Mouse (Mus musculus) induced T-regulatory cell, adult 2 months (primary cell): ENCODE measurements at regions not wholly inside any gene's neighbourhood (a gene's known extent, or its start where the extent isn't known, plus 50 kb on each side); places are given as distances from the start of the nearest gene placed in this dataset.
A peak's percentile ranks its signal among the peaks of the same experiment; 100 is the strongest.

ENCODE experiments used
- DNase-seq: peaks from one replicate; pipeline ENCODE4 v3.0.0-alpha.2; 2012; ENCODE audit warnings: low read depth

DNA sequence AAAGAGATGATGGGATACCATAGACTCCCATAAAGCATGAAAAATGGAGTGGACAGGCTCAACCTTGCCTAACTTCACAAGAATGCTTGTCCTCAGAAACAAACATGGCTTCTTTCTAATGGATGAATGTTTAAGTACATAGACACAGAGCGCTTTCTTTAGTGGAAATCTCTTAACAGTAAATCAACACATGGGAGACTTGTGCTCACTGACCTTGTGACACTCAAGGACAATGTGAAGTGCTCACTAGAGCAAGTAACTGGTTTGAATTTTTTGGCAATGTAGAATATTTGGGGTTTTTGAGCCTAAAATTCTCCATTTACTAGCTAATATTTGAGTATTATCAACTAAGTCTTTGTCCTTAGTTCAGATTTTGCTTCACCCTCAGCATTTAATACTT is 88.0 kb downstream of the Tent5c start:
- no peak for DNase-seq

DNA sequence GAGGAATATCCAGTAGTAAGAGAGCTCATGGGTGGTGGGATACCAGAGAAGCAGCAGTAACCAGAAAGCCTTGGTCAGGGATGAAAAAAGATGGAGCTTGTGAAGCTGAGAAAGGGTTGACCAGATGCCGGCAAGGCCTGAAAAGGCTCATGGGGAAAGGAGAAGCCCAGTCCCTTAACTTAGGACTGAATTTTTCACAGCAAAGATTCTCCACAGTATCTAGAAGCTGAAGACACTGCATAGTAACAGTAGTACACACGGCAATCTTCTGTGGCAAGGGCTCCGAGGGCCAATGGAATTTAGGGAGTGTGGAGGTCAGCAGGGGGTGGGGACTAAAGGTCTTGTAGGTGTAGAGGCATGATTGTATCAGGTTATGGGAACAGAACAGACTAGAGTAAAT is 91.6 kb downstream of the Tent5c start:
- no peak for DNase-seq

DNA sequence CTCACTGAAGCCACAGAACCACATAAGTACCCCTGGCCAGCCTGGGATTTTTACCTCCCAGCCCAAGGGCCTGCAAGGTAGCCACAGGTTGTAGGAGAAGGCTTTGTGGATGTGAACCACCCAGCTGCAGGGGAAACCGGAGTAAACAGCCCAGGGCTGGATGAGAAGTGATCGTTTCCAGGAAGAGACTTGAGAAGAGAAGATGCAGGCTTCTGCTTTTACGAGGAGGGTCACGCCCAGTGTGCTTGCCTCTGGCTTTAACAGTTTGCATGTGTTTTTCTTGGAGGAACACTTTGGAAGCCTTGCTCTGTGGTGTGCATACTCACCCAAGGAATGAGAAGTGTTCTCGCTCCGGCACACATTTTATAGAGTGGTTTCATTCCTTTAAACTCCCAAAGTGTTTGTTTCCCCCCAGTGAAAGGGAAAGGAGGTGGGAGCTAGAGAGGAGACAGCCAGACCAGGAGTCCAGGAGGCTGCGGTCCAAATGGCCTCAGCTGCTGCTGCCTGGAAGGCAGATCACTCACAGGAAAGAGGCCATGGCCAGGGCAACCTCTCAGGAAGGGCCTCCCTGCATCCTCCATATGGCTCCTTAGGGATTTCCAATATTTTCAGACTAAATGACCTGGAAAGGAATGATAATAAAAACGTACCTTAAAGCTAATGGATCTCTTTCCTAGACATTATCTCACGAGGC is 94.1 kb downstream of the Tent5c start:
- DNase-seq: no peak

DNA sequence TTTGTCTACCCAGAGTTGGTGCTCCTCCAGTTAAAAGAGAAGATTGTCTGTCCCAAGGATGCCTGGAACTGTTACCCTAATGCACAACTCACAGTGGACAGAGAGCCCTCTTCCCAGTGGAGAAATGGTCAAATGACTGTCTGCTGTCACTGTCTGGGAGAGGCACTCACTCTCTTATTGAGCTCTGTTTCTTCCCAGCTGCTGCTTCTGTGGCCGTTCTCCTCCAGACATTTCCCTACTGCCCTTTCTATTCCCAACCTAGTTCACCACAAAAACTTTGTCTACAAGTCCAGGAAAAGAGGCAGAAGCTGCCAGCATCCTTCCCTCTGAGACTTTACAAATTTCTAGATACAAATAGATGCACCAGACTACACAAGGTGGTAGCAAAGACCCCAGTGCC is 95.2 kb downstream of the Tent5c start:
- DNase-seq: no peak

DNA sequence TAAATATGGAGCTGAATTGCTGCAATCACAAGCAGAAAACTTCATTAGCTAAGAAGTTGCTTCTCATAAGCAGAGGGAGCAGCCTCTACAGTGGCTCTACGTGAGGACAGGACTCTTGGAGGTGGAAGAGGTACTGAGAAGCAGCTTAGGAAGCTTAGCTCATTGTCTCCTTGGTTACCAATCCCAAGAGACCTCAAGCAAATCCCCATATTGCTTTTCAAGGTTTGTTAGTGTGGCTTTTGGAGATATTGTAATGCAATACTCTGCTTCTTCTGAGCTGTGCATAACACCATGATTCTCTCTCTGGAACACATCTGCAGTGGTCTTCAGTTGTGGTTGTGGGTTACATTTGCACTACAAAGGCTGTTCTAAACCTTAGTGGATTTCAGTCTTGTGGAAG is 106.9 kb downstream of the Tent5c start:
- no peak for DNase-seq

DNA sequence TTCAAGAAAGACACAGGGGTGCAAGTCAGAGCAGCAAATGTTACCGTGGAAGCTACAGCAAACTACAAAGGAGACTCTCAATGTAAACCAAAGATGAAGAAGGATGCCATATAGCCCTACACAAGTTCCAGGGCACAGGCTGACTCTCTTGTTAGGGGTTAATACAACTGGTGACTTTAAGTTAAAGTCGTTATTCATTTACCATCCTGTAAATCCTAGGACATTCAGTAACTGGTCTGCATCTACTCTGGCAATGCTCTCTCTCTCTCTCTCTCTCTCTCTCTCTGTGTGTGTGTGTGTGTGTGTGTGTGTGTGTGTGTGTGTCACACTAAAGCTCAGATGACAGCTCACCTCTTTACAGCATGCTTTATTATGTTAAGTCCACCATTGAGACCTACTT is 107.8 kb downstream of the Tent5c start:
- DNase-seq: no peak

DNA sequence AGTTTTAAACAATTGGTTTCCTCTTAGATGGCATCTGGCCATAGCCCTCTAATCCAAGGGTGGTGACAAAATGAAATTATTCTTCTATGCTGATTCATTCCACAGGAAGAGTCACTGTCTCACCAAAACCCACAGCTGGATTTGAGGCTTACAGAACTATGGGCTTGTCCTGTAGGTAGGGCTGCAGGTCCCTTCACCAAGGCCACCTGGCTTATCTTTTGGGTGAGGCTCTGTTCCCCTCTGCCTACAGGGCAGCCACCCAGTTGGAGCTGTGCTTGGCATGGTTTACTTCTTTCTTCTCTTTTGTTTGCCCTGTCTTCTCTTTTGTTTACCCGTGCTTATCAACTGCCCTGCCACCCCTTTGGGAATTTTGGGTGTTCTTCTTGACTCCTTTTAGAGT is 113.0 kb downstream of the Tent5c start:
- DNase-seq: no peak

DNA sequence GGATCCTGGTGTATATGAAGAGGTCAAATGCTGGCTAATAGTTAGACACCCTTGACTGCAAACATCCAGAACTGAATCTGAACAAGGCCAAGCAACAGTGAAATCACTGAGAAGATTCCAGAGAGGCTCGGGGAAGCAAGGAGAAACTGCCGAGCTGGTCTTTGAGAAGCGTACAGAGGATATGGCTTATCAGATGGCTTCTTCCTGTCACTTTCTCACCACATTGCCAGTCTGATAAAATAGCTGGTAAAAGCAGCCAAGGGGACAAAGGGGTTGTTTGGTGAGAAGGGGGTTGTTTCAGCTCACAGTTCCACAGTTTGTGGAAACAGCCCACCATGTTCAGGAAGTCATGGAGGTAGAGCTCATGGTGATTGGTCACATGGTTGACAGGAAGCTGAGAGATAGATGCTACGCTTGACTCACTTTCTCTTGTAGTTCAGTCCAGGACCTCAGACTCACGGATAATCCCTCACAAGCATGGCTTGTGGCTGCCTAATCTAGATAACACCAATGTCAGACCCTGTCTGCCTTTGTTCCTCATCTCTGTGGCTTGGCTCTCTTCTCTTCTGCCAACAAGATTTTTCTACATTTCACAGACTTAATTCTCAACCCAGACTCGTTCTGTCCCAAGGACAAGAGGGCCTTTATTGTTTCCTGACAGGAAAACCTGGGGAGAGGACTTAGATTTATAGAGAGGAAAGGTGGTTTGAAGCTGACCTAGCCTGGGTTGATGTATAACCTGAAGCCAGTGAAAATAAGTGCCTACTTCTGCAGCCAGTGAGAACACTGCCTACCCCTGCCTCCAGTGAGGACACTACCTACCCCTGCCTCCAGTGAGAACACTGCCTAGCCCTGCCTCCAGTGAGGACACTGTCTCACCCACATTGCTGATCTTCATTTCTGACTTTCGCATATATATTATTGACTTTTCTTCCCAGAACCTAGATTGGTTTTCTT is 122.0 kb downstream of the Tent5c start:
- peak; percentile 42 for DNase-seq

DNA sequence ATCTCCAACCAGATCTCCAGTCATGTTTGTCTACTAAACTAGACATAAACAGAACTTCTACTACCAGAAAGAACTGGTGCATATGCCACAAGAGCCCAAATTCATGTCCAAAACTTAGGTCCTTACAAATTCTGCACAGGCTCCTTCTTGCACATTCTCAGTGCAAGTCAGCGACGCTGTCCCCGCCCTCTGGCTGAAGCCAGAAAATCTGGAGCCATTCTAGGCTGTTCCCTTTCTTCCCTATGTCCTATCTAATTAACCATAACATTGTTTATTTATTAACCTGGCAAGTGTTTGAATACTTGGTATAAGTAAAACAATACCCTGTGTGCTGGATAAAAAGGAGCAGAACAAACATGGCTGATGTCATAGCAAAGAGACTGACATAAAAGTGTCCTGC is 122.7 kb downstream of the Tent5c start:
- no peak for DNase-seq

DNA sequence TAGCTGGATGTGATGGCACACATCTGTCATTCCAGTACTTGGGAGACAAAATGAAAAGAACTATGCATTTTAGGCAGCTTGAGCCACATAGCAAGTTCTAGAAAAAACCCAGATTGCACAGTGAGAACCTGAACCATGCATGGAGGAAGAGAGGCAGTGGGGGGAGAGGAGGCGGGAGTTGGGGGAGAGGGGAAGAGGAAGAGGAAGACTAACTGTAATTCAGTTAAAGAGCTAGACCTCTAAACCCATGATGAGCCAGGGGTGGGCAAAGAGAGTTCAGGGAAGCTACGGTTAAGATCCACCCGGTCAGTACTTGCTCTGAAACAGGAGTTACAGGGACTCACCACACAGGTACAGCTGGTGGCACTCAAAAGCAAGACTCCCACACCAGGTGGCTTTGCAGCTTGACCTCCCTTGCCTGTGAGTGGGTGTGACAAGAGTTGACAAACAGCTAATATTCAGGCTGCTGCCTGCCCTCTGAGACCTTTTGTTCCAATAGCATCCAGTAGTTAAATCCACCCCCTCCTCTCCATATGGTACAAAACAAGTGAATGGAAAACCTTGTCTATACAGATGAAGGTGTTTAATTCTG is 123.7 kb downstream of the Tent5c start:
- DNase-seq: no peak

DNA sequence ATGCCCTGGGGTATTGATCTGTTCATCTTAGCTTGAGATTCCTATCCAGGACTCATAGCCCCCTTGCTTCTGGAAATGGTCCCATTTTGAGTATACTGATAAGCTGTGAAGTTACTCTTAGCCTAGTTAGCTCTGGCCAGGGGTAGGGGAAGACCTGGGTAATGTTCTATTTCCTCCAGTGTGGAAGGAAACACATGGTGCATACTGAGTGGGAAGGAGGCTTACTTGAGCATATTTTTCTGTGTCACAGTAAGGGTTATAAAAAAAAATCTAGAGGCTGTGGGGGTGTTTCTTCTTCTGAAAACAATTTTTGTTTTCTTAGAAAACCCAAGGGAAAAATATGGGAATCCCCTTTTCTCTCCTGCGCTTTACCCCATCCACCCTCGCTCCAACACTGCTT is 124.4 kb downstream of the Tent5c start:
- no peak for DNase-seq

DNA sequence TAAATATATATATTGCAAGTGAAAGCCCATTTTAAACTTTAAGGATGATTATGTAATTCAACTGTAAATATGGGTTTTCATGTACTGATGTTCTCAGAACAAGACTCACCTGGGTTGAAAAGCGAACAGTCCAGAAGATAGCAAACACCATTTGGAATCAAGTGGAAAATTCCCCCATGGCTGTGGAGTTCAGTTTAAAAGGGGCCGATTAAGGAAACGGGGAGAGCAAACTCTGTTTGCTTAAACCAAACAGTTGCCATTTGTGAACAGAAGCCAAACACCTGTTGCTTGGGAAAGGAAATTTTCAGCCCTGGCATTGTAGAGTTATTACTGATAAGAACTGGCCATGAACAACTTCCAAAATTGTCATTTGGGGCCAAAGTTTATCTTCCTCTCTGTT is 126.1 kb downstream of the Tent5c start:
- no peak for DNase-seq

DNA sequence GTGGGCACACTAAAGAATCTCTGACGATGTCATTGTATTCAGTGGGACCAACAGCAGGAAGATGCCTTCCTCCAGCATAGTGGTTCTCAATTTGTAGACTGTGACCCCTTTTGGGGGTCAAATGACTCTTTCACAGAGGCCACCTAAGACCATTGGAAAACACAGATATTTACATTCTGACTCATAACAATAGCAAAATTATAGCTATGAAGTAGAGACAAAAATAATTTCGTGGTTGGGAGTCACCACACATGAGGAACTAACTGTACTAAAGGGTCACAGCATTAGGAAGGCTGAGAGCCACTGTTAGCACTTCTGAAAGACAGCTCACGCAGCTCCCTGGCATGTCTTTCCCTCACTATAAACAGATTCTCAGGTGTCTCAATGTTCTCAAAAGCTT is 129.1 kb downstream of the Tent5c start:
- no peak for DNase-seq

DNA sequence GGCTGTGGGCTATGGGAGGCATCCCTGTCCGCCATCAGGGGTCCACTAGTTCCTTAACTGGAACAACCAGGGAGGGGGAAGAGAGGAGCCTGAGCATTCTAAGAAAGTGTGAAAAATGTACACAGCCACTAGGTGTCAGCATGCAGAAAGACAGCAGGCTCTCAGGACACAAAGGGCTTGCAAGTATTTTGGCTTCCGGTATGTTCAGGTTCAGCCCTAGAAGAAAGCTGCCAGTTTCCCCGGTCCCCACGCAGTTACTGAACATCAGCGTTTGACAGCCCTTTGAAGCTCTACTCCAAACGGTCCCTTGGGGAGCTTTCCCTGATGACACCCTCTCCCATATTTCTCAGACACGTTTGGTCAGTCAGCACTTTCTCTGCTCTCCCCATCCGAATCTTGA is 130.1 kb downstream of the Tent5c start:
- DNase-seq: peak; percentile 83

DNA sequence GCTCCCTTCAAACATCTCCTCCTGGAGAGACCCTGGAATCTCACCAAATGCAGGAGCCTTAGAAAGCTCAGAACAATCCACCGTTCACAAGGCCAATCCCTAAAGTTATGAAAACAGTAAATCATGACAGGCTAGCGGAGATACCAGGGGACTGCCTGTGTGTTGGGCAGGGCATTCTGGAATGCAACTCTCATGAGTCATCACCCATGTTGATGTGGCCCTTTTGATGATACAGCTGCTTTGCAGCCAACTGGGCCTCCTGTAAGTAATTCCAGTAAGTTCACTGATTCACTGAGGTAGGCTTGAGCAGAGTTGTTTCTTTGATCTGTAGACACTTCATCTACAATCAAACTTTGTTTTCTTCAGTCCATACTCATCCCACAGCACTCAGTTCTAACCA is 155.6 kb downstream of the Tent5c start:
- DNase-seq: no peak

DNA sequence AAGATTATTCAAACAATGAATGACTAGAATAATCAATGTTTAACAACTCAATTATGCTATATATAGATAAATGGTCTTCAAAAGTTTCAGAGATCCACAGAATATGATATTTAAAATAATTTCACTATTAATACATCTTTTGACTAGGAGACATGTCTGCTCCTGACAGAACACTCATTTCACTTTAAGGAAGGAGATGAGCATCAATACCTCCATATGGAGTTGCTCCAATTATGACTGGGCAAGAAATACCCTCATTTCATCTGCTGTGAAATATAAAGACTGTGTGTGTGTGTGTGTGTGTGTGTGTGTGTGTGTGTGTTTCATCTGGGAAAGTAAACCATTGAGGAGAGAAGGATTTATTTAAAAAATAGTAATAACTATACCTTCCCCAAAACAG is 156.2 kb upstream of the Wdr3 start:
- no peak for DNase-seq

DNA sequence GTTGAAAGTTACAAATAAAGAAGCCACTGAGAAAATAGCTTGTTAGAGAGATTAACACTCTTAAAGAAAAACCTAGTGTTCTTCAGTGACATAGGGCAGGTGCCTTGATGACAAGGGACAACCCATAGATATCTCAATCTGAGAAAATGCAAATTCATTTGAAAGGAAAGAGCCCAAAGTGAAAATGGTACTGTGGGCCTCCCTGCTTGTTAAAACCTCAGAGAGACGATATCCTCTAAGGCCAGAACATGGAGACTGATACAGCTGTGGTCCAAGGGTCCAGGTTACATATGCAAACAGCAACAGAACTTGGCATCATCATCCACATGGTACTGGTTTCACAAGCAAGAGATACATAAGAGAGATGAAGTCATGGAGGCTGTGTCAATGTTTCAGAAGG is 125.6 kb upstream of the Wdr3 start:
- DNase-seq: no peak

DNA sequence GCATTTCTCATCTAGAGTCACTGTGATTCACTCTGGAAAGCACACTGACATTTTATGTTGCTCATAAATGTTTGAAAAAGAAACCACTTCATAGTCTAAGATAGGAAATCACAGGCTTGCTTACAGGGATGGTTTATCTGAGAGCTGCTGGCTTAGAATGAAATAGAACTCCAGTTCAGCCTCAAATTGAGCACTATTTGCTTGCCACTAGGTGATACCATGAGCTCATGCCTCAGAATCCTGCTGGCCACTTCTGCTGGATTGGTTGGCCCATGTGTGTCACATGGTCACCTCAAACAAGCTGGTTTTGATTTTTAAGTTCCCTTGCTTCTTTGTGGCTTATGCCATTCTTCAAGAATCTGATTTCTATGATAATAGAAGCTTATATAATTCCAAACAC is 104.8 kb upstream of the Wdr3 start:
- DNase-seq: no peak

DNA sequence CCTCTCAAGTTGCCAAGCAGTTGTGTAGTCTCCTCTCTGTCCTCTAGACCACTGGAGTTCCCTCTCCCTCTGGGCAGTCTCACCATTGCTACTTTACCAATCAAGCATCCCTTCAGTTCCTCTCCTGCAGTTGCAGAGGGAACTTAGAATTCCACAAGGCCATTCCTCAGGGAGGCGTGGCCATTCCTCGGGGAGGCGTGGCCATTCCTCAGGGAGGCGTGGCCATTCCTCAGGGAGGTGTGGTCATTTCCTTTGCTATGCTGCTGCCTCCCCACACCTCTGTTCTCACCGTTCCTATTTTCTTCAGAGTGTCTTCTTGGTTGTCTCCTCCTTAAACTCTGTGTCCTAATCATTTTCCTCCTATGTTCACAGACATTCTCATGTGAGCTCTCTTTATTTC is 102.8 kb upstream of the Wdr3 start:
- DNase-seq: no peak
